Mouse (Mus musculus) erythroblast, embryonic 14.5 days (primary cell): ENCODE measurements at regions not wholly inside any gene's neighbourhood (a gene's known extent, or its start where the extent isn't known, plus 50 kb on each side); places are given as distances from the start of the nearest gene placed in this dataset.

Experiments
- GATA1 ChIP-seq: IDR thresholded peaks from 2 replicates; pipeline ENCODE4 v1.6.1; 2012; ENCODE audit warnings: low read length, inconsistent platforms, mixed read lengths
- TAL1 ChIP-seq: IDR thresholded peaks from 3 replicates; pipeline ENCODE4 v1.6.1; 2012; ENCODE audit warnings: low read length, inconsistent platforms, mixed read lengths

GRCm38 (mm10) chr12:25816248-25816647, 598.8 kb downstream of the Rnf144a start:
- no peak for TF ChIP-seq TAL1
- TF ChIP-seq GATA1, result no peak
